Mouse (Mus musculus) heart, embryonic 16.5 days (tissue): ENCODE measurements around the gene Dcun1d4. TPM values are rescaled to one million over a fixed set of nuclear protein-coding genes. Genes with fewer than 3 reads are reported as not detected.

Experiments used
- ATAC-seq: fragments of 200-750 bp; cut with Nextera tagmentation; replicated peaks from 2 replicates; pipeline ENCODE4 v1.8.0; 2017; ENCODE audit warnings: moderate number of reproducible peaks; ENCODE audit not compliant: insufficient read depth, low FRiP score; ENCODE audit errors: extremely low read depth
- H3K27ac ChIP-seq: fragments of 300-500 bp; sonication (generic); 2 replicates; pipeline ENCODE4 v1.5.1; 2014; ENCODE audit warnings: mild to moderate bottlenecking, low read length, control low read depth, moderate library complexity
- H3K27me3 ChIP-seq: fragments of 300-500 bp; sonication (generic); 2 replicates; pipeline ENCODE4 v1.6.1; 2014; ENCODE audit warnings: low read length, mixed read lengths; ENCODE audit not compliant: control insufficient read depth, insufficient read depth
- H3K36me3 ChIP-seq: fragments of 300-500 bp; sonication (generic); 2 replicates; pipeline ENCODE4 v1.6.1; 2014; ENCODE audit not compliant: control insufficient read depth, insufficient read depth
- H3K4me1 ChIP-seq: fragments of 300-500 bp; sonication (generic); 2 replicates; pipeline ENCODE4 v1.6.1; 2014; ENCODE audit warnings: low read length, mixed read lengths; ENCODE audit not compliant: control insufficient read depth, insufficient read depth
- H3K4me2 ChIP-seq: fragments of 300-500 bp; sonication (generic); 2 replicates; pipeline ENCODE4 v1.6.1; 2014; ENCODE audit warnings: low read depth, mild to moderate bottlenecking, control low read depth, low read length
- H3K4me3 ChIP-seq: fragments of 300-500 bp; sonication (generic); 2 replicates; pipeline ENCODE4 v1.5.1; 2014; ENCODE audit warnings: mild to moderate bottlenecking, control low read depth, low read length
- H3K9ac ChIP-seq: fragments of 300-500 bp; sonication (generic); 2 replicates; pipeline ENCODE4 v1.6.1; 2014; ENCODE audit warnings: low read length, control low read depth
- H3K9me3 ChIP-seq: fragments of 300-500 bp; sonication (generic); replicated peaks from 2 replicates; pipeline ENCODE4 v1.6.1; 2016; ENCODE audit warnings: low read length; ENCODE audit not compliant: control insufficient read depth
- WGBS: fragments of 180-500 bp; shearing (Covaris S2); extraction: QIAGEN DNeasy Blood & Tissue Kit; methylation state at CpG from one replicate; pipeline ENCODE4 v1.1.7; 2014; 5-methylcytosine and 5-hydroxymethylcytosine counted together
- polyA plus RNA-seq: library from polyadenylated mRNA; unstranded; fragments of >200 nt; fragmentation: Nextera tagmentation; extraction: Ambion mirVana; gene quantifications from 2 replicates; pipeline ENCODE4 v1.2.1, GENCODE M21; 2015

Gene Dcun1d4
- polyA plus RNA-seq, 1 experiment from 2014 or later: 15.5 TPM

DNA sequence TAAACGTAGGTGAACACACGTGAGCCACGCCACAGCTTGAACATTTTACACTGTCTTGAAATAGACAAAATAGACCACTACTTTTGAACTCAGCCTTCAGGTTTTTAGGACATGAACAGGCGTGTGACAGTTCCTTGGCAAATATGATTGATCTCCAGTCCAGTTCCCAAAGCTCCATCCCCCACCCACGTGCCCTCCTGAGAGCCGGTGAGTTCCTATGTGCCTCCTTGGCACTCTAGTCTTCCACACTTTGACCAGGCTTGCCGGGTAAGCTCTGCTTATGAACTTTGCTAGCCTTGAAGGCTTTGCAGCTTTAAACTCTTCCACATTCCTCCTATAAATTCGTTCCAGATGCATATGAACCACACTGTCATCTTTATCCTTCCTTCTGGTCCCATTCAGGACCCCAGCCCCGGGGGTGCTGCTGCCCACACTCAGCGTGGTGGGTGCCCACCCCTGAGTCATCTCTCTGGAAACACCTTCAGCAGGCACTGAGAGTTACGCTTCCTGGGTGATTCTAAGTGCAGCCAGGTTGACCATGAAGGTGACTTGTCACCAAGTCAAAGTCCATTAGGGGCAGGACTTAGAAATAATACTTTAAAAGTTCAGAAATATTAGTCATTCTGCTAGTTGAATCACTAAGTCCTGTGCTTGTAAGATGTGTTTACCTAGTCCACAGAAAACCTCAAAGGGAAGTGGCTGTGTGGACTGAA, 57.9 kb downstream of the Dcun1d4 start:
- Histone ChIP-seq H3K9ac (no peak overlapping the region), H3K4me1 (no peaks in the 10 kb centered on the region), H3K36me3 (peaks cover 3% of the 10 kb centered on the region; the same call in 1 of the 2 replicates), H3K4me2 (no peak overlapping the region), H3K27ac (no peak overlapping the region), H3K4me3 (no peak overlapping the region), H3K27me3 (no peaks in the 10 kb centered on the region), H3K9me3 (no peaks in the 10 kb centered on the region)
- no peak for ATAC-seq
- 85% methylated on average over 11 of the region's 11 CpGs for WGBS

DNA sequence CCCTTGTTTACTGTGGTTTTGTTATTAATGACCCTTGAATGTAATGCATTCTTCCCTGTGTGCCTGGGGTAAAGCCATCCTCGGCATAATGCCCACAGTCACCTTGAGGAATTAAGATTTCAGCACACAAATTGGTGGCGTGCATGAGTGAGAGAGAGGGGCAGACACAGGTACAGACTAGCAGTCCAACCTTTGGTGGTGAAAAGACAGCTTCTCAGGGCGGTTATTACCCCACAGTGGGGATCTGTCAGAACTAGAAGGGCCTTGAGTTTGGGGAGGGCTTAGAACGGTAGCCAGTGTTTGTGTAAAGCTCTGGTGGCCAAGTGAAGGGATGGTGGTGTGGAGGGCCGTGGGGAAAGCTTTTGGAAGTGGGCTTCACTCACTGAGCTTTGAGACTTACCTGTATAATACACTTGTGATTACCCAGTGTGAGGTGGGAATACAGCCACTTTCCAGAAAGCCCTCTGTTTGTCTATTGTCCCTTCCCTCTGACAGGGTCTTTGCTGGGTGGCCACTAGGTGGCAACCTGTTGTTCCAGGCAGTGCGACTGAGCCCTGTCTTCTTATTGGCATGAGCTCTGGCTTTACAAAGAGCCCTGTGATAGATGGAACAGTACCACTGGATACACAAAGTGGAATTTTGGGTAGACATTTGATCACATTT, 59.2 kb downstream of the Dcun1d4 start:
- Histone ChIP-seq H3K9ac (no peak overlapping the region), H3K27me3 (no peaks in the 10 kb centered on the region), H3K36me3 (no peaks in the 10 kb centered on the region), H3K9me3 (no peaks in the 10 kb centered on the region), H3K4me1 (no peaks in the 10 kb centered on the region), H3K27ac (no peak overlapping the region), H3K4me3 (no peak overlapping the region), H3K4me2 (no peak overlapping the region)
- WGBS: 66% methylated on average over 6 of the region's 6 CpGs
- ATAC-seq: no peak; the same call in 1 of the 2 replicates

DNA sequence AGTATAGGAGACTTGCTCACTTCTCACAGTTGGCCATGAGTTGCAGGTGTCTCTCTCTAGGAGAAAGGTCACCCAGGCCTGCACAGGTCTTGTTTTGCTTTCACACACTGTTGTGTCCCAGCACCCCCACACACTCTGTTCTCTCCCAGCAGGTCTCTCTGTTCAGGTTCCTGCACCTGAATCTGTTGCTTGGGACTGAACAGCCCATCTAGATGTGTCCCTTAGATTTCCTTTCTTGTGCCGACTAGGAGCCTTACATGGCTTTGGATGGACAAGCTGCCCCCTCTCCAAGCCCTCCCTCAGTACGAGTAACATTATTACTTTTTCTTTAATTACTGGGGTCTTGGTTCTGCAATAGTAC, 59.7 kb downstream of the Dcun1d4 start:
- ATAC-seq: no peak
- no peak overlapping the region for H3K4me2 ChIP-seq
- no peak overlapping the region for H3K27ac ChIP-seq
- H3K36me3 ChIP-seq: no peaks in the 10 kb centered on the region
- H3K4me3 ChIP-seq: no peak overlapping the region
- H3K9me3 ChIP-seq: no peaks in the 10 kb centered on the region
- H3K9ac ChIP-seq: no peak overlapping the region
- H3K4me1 ChIP-seq: no peaks in the 10 kb centered on the region
- H3K27me3 ChIP-seq: no peaks in the 10 kb centered on the region
- 88% methylated on average over 2 of the region's 2 CpGs for WGBS

DNA sequence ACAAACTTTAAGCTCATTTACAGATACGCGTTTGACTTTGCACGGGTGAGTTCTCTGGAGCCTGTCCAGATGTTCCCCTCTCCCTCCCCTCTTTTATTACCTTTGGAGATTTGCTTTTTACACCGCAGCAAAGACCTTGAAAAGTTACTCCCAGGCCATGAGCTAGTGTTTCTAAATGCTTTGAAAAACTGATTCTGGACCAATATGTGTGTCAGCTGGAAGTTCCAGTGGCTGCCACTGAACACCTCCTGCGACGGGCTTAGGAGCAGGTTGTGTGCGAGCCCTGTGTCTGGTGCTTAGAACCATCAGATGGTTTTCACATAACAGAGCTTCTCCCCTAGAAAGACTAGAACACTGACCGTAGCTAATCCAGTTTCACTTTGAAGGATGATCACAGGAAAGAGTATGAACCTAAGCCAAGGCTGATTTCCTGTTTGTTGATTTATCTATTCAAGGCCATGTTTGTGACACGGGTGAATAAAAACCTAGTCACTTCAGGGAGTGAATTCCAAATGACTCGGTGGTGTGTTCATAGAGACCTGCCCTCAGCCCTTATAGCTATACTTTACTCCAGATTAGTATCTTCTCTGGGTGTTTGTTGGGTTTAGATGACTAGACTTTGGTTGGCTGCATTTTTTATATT, 63.4 kb downstream of the Dcun1d4 start:
- peaks cover 3% of the 10 kb centered on the region; the same call in 1 of the 2 replicates for H3K4me1 ChIP-seq
- H3K36me3 ChIP-seq: no peaks in the 10 kb centered on the region
- H3K9ac ChIP-seq: no peak overlapping the region
- no peaks in the 10 kb centered on the region for H3K27me3 ChIP-seq
- no peaks in the 10 kb centered on the region for H3K9me3 ChIP-seq
- H3K4me3 ChIP-seq: no peak overlapping the region
- no peak for ATAC-seq
- H3K4me2 ChIP-seq: no peak overlapping the region
- H3K27ac ChIP-seq: no peak overlapping the region
- WGBS: 81% methylated on average over 10 of the region's 10 CpGs

DNA sequence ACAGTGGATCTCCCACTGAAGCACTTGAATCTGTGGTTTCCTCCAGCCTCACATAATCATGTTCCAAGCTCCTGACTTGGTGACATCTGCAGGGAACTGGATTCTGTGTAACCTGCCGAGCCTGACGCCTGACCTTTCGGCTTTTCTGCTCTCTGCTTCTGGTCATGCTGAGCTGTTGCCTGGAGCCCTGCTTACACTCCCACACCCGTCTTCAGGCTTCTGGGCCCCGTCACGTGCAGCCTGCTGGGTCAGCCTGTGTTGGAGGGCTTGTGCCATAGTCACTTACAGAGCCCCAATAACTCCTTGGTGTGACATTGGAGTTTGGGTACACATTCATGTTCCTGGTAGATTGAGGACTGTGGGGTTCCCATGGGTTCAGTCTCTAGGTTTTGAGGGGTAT, 64.8 kb downstream of the Dcun1d4 start:
- no peaks in the 10 kb centered on the region for H3K9me3 ChIP-seq
- no peak overlapping the region for H3K4me2 ChIP-seq
- H3K27me3 ChIP-seq: no peaks in the 10 kb centered on the region
- H3K4me1 ChIP-seq: peaks cover 3% of the 10 kb centered on the region; the same call in 1 of the 2 replicates
- no peak overlapping the region for H3K4me3 ChIP-seq
- H3K9ac ChIP-seq: no peak overlapping the region
- WGBS: 64% methylated on average over 6 of the region's 6 CpGs
- no peak overlapping the region for H3K27ac ChIP-seq
- H3K36me3 ChIP-seq: no peaks in the 10 kb centered on the region
- no peak for ATAC-seq

DNA sequence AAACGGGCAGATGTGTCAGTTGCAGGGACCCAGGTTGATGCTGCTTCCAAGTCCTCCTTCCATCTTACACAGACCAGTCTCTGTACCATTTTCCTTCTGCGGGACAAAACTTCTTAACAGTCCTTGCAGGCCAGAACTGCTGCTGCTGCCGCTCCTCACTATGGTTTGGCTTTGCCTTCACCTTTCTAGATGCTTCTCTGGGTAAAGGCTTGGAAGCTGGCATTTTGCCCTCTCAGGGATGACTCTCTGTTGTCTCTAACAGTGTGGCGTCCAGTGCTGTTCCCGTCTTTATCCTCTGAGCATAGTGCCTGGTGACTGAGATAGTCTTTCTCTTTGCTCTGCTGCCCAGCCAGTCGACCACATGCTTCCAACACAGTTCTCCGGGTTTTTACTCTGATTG, 66.5 kb downstream of the Dcun1d4 start:
- Histone ChIP-seq H3K9ac (no peak overlapping the region), H3K4me3 (no peak overlapping the region), H3K27me3 (no peaks in the 10 kb centered on the region), H3K4me2 (no peak overlapping the region), H3K27ac (no peak overlapping the region), H3K36me3 (no peaks in the 10 kb centered on the region), H3K4me1 (peaks cover 3% of the 10 kb centered on the region; the same call in 1 of the 2 replicates), H3K9me3 (no peaks in the 10 kb centered on the region)
- no peak for ATAC-seq
- WGBS: 83% methylated on average over 7 of the region's 7 CpGs

DNA sequence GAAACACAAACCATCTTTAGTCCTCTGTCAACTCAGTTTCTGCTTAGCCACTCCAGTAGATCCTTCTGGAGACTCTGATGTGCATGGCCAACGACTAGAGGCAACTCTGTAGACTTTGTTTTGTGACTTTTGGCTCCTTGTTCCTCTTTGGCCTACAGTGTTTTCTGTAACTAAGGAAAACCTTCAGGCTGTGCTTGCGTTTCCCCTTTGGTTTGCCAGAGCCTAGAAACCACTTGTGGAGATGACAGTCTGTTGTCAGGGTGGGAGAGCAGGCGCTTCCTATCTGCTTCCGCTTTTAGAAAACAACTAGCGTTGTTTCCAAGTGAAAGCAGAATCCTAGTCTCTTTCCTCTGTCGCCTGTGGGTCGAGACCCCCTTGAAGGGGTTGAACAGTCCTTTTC, 67.4 kb downstream of the Dcun1d4 start:
- WGBS: 43% methylated on average over 7 of the region's 7 CpGs
- Histone ChIP-seq H3K9ac (no peak overlapping the region), H3K4me1 (peaks cover 3% of the 10 kb centered on the region; the same call in 1 of the 2 replicates), H3K9me3 (no peaks in the 10 kb centered on the region), H3K4me3 (no peak overlapping the region), H3K27me3 (no peaks in the 10 kb centered on the region), H3K4me2 (no peak overlapping the region), H3K27ac (peak overlapping the region; percentile 14; the same call in 1 of the 2 replicates), H3K36me3 (0 out of 2 replicates have a peak, but pooled peaks cover 2% of the 10 kb centered on the region)
- no peak for ATAC-seq

DNA sequence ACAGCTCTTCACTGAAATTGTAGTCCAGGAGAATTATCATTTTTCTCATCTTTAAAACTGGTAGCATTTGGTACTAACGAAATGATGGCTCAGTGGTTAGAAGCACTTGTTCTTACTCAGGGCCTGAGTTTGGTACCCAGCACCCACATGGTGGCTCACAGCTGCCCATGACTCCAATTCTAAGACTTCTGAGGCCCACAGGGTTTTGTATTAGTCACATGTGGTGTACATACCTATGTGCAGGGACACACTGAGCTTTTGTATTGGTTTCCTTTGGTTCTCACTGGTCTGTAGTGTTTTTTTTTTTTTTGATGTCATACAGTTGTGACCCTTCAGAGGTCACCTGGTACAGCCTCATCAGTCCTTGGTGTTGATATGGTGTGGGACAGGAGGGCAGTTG, 68.0 kb downstream of the Dcun1d4 start:
- Histone ChIP-seq H3K27ac (no peak overlapping the region), H3K9ac (no peak overlapping the region), H3K36me3 (0 out of 2 replicates have a peak, but pooled peaks cover 4% of the 10 kb centered on the region), H3K4me3 (no peak overlapping the region), H3K9me3 (no peaks in the 10 kb centered on the region), H3K27me3 (no peaks in the 10 kb centered on the region), H3K4me1 (peaks cover 3% of the 10 kb centered on the region; the same call in 1 of the 2 replicates), H3K4me2 (no peak overlapping the region)
- 85% methylated on average over 1 of the region's 1 CpGs for WGBS
- no peak for ATAC-seq

DNA sequence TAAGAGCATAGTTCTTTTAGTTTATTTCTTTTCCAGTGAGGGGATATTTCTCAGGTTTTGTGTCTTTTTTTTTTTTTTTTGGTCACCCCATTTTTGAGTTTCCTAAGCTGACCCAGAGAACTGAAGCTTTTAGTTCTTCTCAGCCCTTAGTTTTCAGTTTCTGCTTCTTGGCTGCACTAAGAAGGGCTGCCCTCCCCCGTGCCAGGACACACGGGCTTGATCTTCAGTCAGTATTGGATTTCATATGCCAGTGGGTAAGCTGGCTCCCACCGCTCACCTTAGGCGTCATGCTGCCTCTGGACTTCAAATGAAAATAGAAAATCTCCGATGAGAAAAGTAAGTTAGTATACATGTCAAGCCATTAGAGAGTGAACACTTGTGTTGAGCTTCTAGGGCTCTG, 71.0 kb downstream of the Dcun1d4 start:
- WGBS: 85% methylated on average over 5 of the region's 5 CpGs
- no peak overlapping the region for H3K9ac ChIP-seq
- no peaks in the 10 kb centered on the region for H3K9me3 ChIP-seq
- H3K36me3 ChIP-seq: 0 out of 2 replicates have a peak, but pooled peaks cover 4% of the 10 kb centered on the region
- no peak for ATAC-seq
- H3K27me3 ChIP-seq: no peaks in the 10 kb centered on the region
- H3K4me3 ChIP-seq: no peak overlapping the region
- H3K27ac ChIP-seq: no peak overlapping the region
- peaks cover 3% of the 10 kb centered on the region; the same call in 1 of the 2 replicates for H3K4me1 ChIP-seq
- H3K4me2 ChIP-seq: no peak overlapping the region
